Mouse (Mus musculus) spleen, adult 2 months (tissue): ENCODE measurements at regions not wholly inside any gene's neighbourhood (a gene's known extent, or its start where the extent isn't known, plus 50 kb on each side); places are given as distances from the start of the nearest gene placed in this dataset.

Experiments
- CTCF ChIP-seq: fragments of 200-500 bp; IDR thresholded peaks from 2 replicates; pipeline ENCODE4 v1.5.1; 2011; ENCODE audit warnings: mild to moderate bottlenecking, inconsistent platforms; ENCODE audit not compliant: insufficient read depth, insufficient read length, insufficient replicate concordance; ENCODE audit errors: extremely low read depth
- POLR2A ChIP-seq: fragments of 200-500 bp; IDR thresholded peaks from 2 replicates; pipeline ENCODE4 v1.6.1; 2011; ENCODE audit warnings: low read depth, low read length, inconsistent platforms

- TF ChIP-seq CTCF (no peak), POLR2A (no peak)
Observed at GRCm38 (mm10) chr2:174564817-174565216, 78.5 kb upstream of the Zfp831 start.
